Mouse (Mus musculus): ENCODE data around the gene Plxnd1.

Gene Plxnd1

GRCm38 (mm10) chr6:115977810-115978209 is 17.0 kb downstream of the Plxnd1 start:
- DNase-seq = no peak

- no peak for DNase-seq
Observed at GRCm38 (mm10) chr6:115975606-115976005, 19.2 kb downstream of the Plxnd1 start.

DNA sequence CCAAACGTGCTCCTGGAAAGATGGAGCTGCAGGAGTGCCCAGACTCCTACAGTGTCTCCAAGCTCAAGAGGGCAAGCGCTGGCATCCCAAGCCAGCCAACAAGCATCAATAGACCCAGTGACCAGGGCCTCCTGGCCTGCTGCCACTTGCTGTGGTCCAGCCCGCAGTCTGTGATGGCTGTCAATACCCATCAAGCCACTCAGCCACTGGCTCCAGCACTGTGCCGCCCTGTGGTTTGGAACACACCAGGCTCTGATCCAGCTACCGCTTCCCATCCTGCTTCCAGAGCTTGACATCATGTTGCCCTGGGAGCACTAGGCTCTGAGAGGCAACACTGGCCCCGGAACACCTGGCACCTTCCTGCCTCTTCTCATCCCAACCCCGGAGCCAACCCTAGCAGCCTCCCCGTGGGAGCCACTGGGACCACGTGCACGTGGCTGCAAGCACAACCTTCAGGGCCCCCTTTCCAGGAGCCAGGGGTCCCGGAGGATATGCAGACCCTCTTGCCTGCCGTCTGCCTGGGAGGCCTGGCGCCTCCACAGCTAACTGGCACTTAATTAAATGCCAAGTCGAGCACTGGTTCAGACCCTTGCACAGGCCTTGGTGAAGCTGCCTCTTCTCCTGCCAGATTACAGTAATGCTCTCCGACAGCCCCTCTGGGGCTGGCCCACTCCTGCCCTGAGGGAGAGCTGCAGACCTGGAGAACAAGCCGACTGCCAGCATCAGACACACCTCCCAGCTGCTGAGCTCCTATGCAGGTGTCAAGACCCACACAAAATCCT is 20.7 kb downstream of the Plxnd1 start:
- DNase-seq = no peak

DNA sequence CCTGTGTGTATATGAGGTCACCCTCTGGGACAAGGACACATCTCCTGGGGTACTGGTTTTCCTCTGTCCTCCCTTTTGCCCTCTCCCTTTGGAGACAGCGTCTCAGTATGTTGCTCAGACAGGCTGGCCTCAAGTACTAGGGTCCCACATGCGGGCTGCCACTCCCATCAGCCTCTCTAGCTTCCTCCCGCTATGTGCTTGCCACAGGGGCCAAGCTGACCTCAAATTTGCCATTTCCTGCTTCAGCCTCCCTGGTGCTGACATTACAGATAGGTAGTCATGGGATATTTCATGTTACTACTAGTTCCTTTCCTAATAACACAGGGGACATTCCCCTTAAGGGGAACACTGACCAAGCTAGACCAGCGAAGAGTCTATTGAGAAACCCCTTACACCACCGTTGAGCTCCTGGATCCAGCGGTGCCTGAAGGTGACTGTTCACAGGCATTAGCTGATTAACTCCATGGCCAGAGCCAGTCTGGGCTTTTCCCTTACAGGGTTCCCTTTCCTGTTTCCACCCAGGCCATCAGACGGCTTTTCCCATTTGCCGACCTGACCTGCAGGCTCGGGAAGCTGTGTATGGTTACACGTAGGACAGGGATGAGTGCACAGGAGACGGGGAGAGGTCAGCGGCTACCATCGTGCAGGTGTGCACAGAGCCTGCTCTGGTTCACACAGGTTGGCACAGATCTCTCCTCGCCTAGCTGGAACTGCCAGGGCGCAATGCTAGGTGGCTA is 21.5 kb downstream of the Plxnd1 start:
- no peak for DNase-seq

- no peak for DNase-seq
Observed at GRCm38 (mm10) chr6:115972083-115972764, 22.6 kb downstream of the Plxnd1 start.

DNA sequence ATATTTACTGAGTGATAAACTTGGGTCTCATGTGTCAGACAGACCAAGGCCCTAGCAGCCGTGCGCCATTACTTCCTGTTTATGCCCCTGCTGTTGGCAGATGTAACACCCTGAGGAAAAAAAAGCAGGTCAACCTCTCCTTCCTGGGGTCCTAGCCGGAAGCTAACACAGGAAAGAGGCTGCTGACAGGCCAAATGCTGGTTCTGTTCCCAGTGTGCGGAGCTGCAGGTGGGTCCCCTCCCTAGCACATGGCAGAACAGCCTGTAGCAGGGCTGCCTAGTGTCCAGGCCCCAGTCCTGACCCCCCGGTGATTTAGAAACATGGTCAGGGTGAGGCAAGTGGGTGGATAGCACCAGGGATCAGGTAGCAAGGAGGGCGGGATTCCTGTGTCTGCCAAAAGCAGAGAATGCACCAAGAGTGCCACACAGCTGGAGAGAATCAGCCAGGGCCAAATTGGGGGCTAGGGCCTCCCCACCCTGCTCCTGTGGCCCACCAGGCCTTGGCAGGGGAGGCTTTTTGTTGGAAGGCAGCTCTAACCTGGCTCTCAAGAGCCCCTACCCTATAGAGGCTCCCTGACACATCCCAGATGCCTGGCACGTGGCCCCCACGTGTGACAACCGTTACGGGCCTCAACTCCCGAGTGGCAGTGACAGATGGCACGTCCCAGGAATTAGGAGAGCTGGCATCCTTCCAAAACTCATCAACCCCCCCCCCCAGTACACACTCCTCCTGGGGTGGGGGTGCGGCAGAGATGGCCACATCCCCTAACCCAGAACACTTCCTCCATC is 23.3 kb downstream of the Plxnd1 start:
- peak; percentile 50 to 75 for DNase-seq

DNA sequence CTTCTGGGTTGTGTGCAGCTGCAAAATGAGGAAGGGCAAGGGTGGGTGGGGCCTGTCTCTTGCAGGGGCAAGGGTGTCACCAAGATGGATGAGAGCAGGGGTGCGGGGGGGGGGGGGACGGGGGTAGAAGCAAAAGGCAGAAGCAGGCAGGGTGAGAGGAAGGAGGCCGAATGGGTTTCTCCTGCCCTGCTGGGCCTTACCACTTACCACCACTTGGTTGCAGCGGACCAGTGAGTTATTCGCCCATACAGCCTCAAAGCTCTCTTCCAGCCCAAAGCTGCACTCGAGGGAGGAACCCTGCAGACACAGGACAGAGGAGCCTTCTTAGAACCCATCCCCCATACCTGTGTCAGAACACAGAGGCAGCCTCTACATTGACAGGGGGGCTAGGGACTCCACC is 24.9 kb downstream of the Plxnd1 start:
- no peak for DNase-seq

GRCm38 (mm10) chr6:115969103-115969502 is 25.7 kb downstream of the Plxnd1 start:
- DNase-seq = peak in 1 of 2 experiments; percentile 55

- no peak for DNase-seq
Observed at GRCm38 (mm10) chr6:115968700-115969099, 26.1 kb downstream of the Plxnd1 start.

DNA sequence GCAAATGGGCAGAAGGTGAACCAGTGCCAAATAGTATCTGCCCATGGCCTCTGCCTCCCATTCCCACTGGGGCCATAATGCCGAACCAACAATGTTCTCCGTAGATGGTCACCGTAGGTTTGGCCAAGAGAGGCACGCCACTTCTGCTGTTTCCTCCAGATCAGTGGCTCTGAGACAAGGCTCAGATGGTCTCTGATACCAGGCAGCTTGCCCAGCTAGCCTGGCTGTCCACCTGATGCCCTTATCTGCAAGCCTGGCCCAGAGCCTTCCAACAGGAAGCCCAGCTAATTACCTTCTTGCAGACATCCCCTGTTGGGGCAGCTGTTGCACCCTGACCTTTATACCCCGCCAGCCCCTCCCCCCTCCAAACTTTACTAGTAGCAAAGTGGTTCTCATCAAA is 26.7 kb downstream of the Plxnd1 start:
- DNase-seq = no peak

DNA sequence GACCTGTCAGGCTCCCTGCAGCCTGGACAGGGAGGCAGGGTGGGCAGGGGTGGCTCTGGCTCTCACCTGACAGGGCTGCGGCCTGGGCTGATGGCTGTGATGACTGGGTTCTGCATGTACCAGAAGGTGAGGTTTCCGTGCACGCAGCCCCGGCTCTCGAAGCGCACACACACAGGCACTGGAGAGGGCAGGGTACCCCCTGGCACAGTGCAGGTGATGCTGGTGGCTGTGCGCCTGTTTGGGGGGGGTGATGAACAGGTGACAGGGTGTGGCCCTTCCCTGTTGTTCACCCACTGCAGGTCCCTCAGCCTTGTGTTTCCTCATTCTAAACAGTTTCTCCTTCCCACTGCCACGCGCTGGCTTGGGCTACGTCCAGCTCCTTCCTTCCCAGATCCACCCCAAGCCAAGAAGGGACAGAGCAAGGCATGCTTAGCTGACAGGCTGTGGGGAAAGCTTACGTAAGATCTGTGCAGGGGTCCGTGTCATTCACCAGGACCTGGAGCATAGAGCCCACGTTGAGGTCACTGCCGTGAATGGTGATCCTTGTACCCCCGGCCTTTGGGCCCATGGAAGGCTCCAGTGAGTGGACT is 27.4 kb downstream of the Plxnd1 start:
- DNase-seq = no peak

GRCm38 (mm10) chr6:115966227-115966966 is 28.4 kb downstream of the Plxnd1 start:
- DNase-seq = no peak

DNA sequence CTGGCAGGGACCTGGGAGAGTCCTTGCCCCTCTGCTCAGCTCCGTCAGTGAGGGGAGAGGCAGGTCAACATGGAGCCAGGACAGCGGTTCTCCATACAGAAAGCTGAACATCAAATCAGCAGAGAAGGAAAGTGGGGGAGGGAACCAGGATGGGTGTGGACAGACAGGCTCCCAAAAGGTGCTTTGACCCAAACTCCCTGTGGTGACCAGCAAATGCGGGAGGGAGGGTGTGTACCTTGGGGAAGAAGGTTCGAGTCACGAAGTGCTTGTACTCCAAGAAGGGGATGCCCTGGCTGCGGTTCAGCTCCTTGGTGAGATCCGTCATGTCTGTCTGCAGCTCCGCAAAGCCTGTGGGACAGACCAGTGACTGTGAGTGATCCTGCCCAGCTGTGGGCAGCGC is 31.1 kb downstream of the Plxnd1 start:
- no peak for DNase-seq

DNA sequence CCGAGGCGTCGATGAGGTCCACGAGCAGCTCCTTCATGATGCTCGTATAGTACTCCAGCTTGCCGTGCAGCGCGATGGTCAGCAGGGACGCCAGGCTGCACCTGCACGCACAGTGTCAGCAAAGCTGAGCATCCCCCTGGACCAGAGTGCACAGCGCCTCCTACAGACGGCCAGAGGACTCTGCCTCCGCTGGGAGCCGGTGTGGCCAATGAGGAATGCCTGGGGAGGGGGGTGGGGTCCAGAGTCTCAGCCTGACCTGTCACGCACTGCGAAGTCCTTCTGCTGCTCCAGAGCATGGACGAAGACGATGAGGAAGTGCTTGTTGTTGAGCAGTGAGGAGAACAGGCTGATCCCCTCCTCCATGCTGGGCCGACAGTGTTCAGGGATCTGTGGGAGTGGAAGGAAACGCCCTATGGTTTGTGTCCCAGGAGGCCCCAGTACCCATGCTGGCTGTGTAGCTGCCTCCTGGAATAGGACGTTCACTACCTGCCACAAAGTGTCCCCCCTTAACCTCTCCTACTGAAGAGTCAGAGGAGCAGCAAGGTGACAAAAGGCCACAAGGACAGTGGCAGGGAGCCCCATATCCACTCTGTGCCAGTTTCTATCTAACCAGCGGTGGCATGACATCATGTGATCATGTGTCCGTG is 32.2 kb downstream of the Plxnd1 start:
- no peak for DNase-seq

DNA sequence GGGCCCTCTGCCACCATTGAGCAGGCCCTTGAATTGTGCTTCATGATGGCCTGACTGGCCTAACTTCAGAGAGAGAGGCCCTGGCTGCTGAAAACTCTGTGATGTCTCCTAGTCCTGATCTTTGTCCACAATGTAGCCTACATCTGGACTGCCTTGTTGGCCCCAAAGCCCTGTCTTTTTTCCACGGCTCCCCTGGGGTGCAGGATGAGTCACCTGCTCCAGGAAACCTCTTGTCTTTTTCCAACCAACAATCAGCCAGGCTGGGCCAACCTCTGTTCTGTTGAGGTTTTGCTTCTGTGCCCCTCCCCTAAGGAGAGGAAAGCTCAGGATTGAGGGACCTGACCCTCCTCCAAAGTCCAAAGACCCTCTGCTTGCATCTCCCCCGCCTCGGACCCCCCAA is 33.1 kb downstream of the Plxnd1 start:
- DNase-seq = no peak

- DNase-seq = no peak
Observed at GRCm38 (mm10) chr6:115960322-115960721, 34.5 kb downstream of the Plxnd1 start.

GRCm38 (mm10) chr6:115959151-115959691 is 35.6 kb downstream of the Plxnd1 start:
- peak; percentile 87 to 92 for DNase-seq

GRCm38 (mm10) chr6:115958445-115958844 is 36.4 kb downstream of the Plxnd1 start:
- DNase-seq = no peak

DNA sequence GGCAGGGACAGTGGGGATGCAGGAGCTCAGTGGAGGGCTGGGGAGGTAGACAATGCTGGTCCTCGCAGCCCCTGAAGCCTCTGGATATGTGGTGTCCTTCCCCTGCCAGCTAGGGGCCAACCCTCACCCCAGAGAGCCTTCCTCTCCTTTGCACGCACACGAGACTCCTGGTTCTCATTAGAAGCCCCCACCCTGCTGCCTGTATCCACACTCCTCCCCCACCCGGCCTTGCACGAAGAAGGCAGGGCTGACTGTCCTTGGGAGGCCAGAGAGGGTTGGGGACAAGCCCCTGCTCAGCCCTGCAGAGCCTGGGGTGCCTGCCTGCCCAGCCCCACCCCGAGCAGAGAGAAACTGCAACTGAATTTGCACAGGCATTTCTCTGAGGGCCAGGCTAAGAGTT is 37.1 kb downstream of the Plxnd1 start:
- DNase-seq = no peak

- peak; percentile 72 to 79 for DNase-seq
Observed at GRCm38 (mm10) chr6:115956922-115957601, 37.7 kb downstream of the Plxnd1 start.
